Mouse (Mus musculus) kidney, adult 8-10 months (tissue): ENCODE results near the gene Lfng.
A peak's percentile ranks its signal among the peaks of the same experiment; 100 is the strongest.

Experiments used
- DNase-seq, 2 experiments: peaks; one replicate each; pipeline ENCODE4 v3.0.0; 2022

Lfng gene

GRCm38 (mm10) chr5:140642076-140642475 is 35.0 kb downstream of the Lfng start:
- peak in 1 of 2 experiments; percentile 27 for DNase-seq

GRCm38 (mm10) chr5:140644263-140644662 is 37.1 kb downstream of the Lfng start:
- no peak for DNase-seq

- DNase-seq: peak; percentile 26 to 32
Measured at GRCm38 (mm10) chr5:140644702-140645201, 37.6 kb downstream of the Lfng start.

GRCm38 (mm10) chr5:140645454-140645853 is 38.3 kb downstream of the Lfng start:
- no peak for DNase-seq

- DNase-seq: no peak
Measured at GRCm38 (mm10) chr5:140646171-140646570, 39.1 kb downstream of the Lfng start.

- DNase-seq: no peak
Measured at GRCm38 (mm10) chr5:140647031-140647760, 40.1 kb downstream of the Lfng start.

- peak; percentile 40 to 47 for DNase-seq
Measured at GRCm38 (mm10) chr5:140647821-140648518, 40.9 kb downstream of the Lfng start.

GRCm38 (mm10) chr5:140648519-140649100 is 41.5 kb downstream of the Lfng start, which contains the start of gene Ttyh3:
Ttyh3 (minus strand) TSS chr5:140649031.
- no peak for DNase-seq

GRCm38 (mm10) chr5:140649101-140649667 is 42.1 kb downstream of the Lfng start:
- peak; percentile 95 to 96 for DNase-seq

- no peak for DNase-seq
Measured at GRCm38 (mm10) chr5:140649881-140650414, 42.8 kb downstream of the Lfng start.

- no peak for DNase-seq
Measured at GRCm38 (mm10) chr5:140651231-140651630, 44.1 kb downstream of the Lfng start.

- no peak for DNase-seq
Measured at GRCm38 (mm10) chr5:140652587-140652986, 45.5 kb downstream of the Lfng start.

GRCm38 (mm10) chr5:140654096-140654845 is 47.2 kb downstream of the Lfng start:
- peak; percentile 59 to 68 for DNase-seq

GRCm38 (mm10) chr5:140659607-140660272 is 52.6 kb downstream of the Lfng start:
- DNase-seq: no peak

- no peak for DNase-seq
Measured at GRCm38 (mm10) chr5:140660398-140660797, 53.3 kb downstream of the Lfng start.

GRCm38 (mm10) chr5:140661427-140661826 is 54.3 kb downstream of the Lfng start:
- DNase-seq: no peak

GRCm38 (mm10) chr5:140661875-140662643 is 54.9 kb downstream of the Lfng start:
- no peak for DNase-seq

GRCm38 (mm10) chr5:140662741-140663592 is 55.8 kb downstream of the Lfng start:
- DNase-seq: no peak

GRCm38 (mm10) chr5:140663621-140664180 is 56.6 kb downstream of the Lfng start:
- DNase-seq: peak; percentile 24 to 64
